Comparison of ENCODE assay signal across 27 mouse cellular contexts in genomic region chr5:117364821-117365220, GRCm38 (mm10). TPM values are rescaled to one million over a fixed set of nuclear protein-coding genes. Genes with fewer than 3 reads are reported as not detected.
DNase-seq lines count a peak whose midpoint lies in the region; ATAC-seq and TF ChIP-seq lines count a peak whose summit lies in the region.
"Had no signal": no experiment of that assay in that cellular context is flagged by ENCODE, and none has a peak within 500 bp of the region (broad histone marks: within the 10 kb centered on the region; RNA-seq: fewer than 3 reads in every experiment).

No protein-coding gene starts in this region.

- H3K4me1 ChIP-seq in liver, embryonic 12.5 days = peaks cover 58% of the 10 kb centered on the region
- H3K4me1 ChIP-seq in liver, embryonic 16.5 days (ENCODE audit: control insufficient read depth, low read depth, low read length) = peaks cover 29% of the 10 kb centered on the region
- H3K4me1 ChIP-seq in forebrain, embryonic 13.5 days = peaks cover 22% of the 10 kb centered on the region

- H3K27ac ChIP-seq in gastrocnemius, adult 2 months = peak overlapping the region; percentile 38
- peak overlapping the region; percentile 11; the same call in 1 of the 2 replicates for H3K27ac ChIP-seq in liver, embryonic 12.5 days
- peak overlapping the region; percentile 76 for H3K27ac ChIP-seq in liver, embryonic 16.5 days (ENCODE audit: low read length)
- no peak overlapping the region for H3K27ac ChIP-seq in forebrain, embryonic 13.5 days
- H3K27ac ChIP-seq: embryonic facial prominence, embryonic 15.5 days; forebrain, embryonic 12.5 days; hindbrain, embryonic 14.5 days; limb, embryonic 13.5 days; stomach, embryonic 15.5 days had no signal

- H3K36me3 ChIP-seq in liver, embryonic 12.5 days = peaks cover 53% of the 10 kb centered on the region
- no peaks in the 10 kb centered on the region; the same call in 1 of the 2 replicates for H3K36me3 ChIP-seq in liver, embryonic 16.5 days (ENCODE audit: control insufficient read depth, insufficient read depth)
- peaks cover 61% of the 10 kb centered on the region for H3K36me3 ChIP-seq in forebrain, embryonic 13.5 days (ENCODE audit: poor library complexity, severe bottlenecking)

- H3K9me3 ChIP-seq in liver, embryonic 12.5 days (replicated peaks) = no peaks in the 10 kb centered on the region
- H3K9me3 ChIP-seq in liver, embryonic 16.5 days (replicated peaks; ENCODE audit: control insufficient read depth, low read length) = no peaks in the 10 kb centered on the region
- H3K9me3 ChIP-seq in forebrain, embryonic 13.5 days (replicated peaks) = no peaks in the 10 kb centered on the region
- H3K9me3 ChIP-seq: embryonic facial prominence, embryonic 15.5 days; forebrain, embryonic 12.5 days; limb, embryonic 13.5 days; stomach, embryonic 15.5 days had no signal

- H3K9ac ChIP-seq in liver, embryonic 12.5 days = no peak overlapping the region
- no peak overlapping the region for H3K9ac ChIP-seq in liver, embryonic 16.5 days (ENCODE audit: low read depth, low read length)
- H3K9ac ChIP-seq in forebrain, embryonic 13.5 days = no peak overlapping the region
- H3K9ac ChIP-seq: embryonic facial prominence, embryonic 15.5 days; forebrain, embryonic 12.5 days; hindbrain, embryonic 14.5 days; limb, embryonic 13.5 days; stomach, embryonic 15.5 days had no signal

- no peaks in the 10 kb centered on the region for H3K27me3 ChIP-seq in liver, embryonic 12.5 days (replicated peaks)
- H3K27me3 ChIP-seq in liver, embryonic 16.5 days (ENCODE audit: control insufficient read depth, insufficient read depth, low read depth, low read length) = no peaks in the 10 kb centered on the region
- no peaks in the 10 kb centered on the region for H3K27me3 ChIP-seq in forebrain, embryonic 13.5 days
- H3K27me3 ChIP-seq: CH12.LX; embryonic facial prominence, embryonic 15.5 days; forebrain, embryonic 12.5 days; limb, embryonic 13.5 days; stomach, embryonic 15.5 days had no signal

- no peak for ATAC-seq in liver, embryonic 12.5 days
- ATAC-seq in liver, embryonic 16.5 days (ENCODE audit: low read depth) = no peak
- no peak for ATAC-seq in forebrain, embryonic 13.5 days

- H3K4me2 ChIP-seq in liver, embryonic 12.5 days = no peak overlapping the region
- no peak overlapping the region for H3K4me2 ChIP-seq in liver, embryonic 16.5 days (ENCODE audit: low read depth, low read length)
- no peak overlapping the region for H3K4me2 ChIP-seq in forebrain, embryonic 13.5 days
- H3K4me2 ChIP-seq: embryonic facial prominence, embryonic 15.5 days; forebrain, embryonic 12.5 days; heart, embryonic 11.5 days; hindbrain, embryonic 14.5 days; limb, embryonic 13.5 days; stomach, embryonic 15.5 days had no signal

- intact Hi-C loops in gastrocnemius, adult 2 months (cut with DNase I) = no loop called here

- 73% methylated on average over 3 of the region's 3 CpGs for WGBS in liver, embryonic 12.5 days (ENCODE audit: insufficient replicate concordance)
- WGBS in liver, embryonic 16.5 days (ENCODE audit: insufficient replicate concordance) = 54% methylated on average over 3 of the region's 3 CpGs
- 92% methylated on average over 3 of the region's 3 CpGs for WGBS in forebrain, embryonic 13.5 days

- no peak for TF ChIP-seq CTCF in gastrocnemius, adult 2 months (IDR thresholded peaks at IDR 0.05)

- DNase-seq in gastrocnemius, adult 2 months = no peak
- no peak for DNase-seq in gastrocnemius, postnatal 4 days (ENCODE audit: low spot score in 2 of 2)
- no peak for DNase-seq in liver
- no peak for DNase-seq in cerebellum, postnatal 4 days (ENCODE audit: low spot score in 2 of 2)
- no peak for DNase-seq in layer of hippocampus, adult 18-20 months (ENCODE audit: low spot score in 2 of 2)
- DNase-seq: adrenal gland, postnatal 14 days; cerebellum, adult 11-12 months; cerebellum, adult 9-11 months; gastrocnemius, postnatal 14 days; heart, adult 18-20 months; heart, postnatal 4 days; kidney, adult 8-10 months; lung, adult 2 months; lung, postnatal 14 days; midbrain, embryonic 14.5 days; thymus, postnatal 14 days had no signal

- no peak overlapping the region for H3K4me3 ChIP-seq in gastrocnemius, adult 2 months
- no peak overlapping the region for H3K4me3 ChIP-seq in liver, embryonic 12.5 days
- H3K4me3 ChIP-seq in liver, embryonic 16.5 days (ENCODE audit: low read depth, low read length) = no peak overlapping the region
- H3K4me3 ChIP-seq in forebrain, embryonic 13.5 days = no peak overlapping the region
- H3K4me3 ChIP-seq: embryonic facial prominence, embryonic 15.5 days; forebrain, embryonic 12.5 days; limb, embryonic 13.5 days; stomach, embryonic 15.5 days had no signal

RNA-seq across cellular contexts. Expression of gene Wsb2, which starts 7.7 kb away (rescaled TPM):
- total RNA-seq in gastrocnemius, adult 2 months (2021) = 10 to 100 TPM; 88.0 to 97.7 TPM
- 100 to 1,000 TPM in 1 of 2 experiments, 10 to 100 TPM in 1; 95.9 to 107 TPM for total RNA-seq in gastrocnemius, postnatal 4 days (2021)
- polyA plus RNA-seq in liver, embryonic 12.5 days (2016; fragmentation: Nextera tagmentation; extraction: Ambion mirVana) = 27.4 and 27.6 TPM in 2 replicates
- 16.8 and 20.5 TPM in 2 replicates for polyA plus RNA-seq in liver, embryonic 16.5 days (2015; fragmentation: Nextera tagmentation; extraction: Ambion mirVana)
- polyA plus RNA-seq in forebrain, embryonic 13.5 days (2015; fragmentation: Nextera tagmentation; extraction: Ambion mirVana) = 86.2 and 99.0 TPM in 2 replicates
- total RNA-seq in layer of hippocampus, adult 18-20 months (2021) = 100 to 1,000 TPM; 270 to 283 TPM

RNA-seq across cellular contexts. Expression of gene Rfc5, which starts 24.0 kb away (rescaled TPM):
- 1 to 10 TPM in 1 of 2 experiments, under 1 TPM in 1; 0.84 to 1.1 TPM for total RNA-seq in gastrocnemius, adult 2 months (2021)
- 10 to 100 TPM; 16.7 to 19.9 TPM for total RNA-seq in gastrocnemius, postnatal 4 days (2021)
- polyA plus RNA-seq in liver, embryonic 12.5 days (2016; fragmentation: Nextera tagmentation; extraction: Ambion mirVana) = 83.6 and 88.5 TPM in 2 replicates
- polyA plus RNA-seq in liver, embryonic 16.5 days (2015; fragmentation: Nextera tagmentation; extraction: Ambion mirVana) = 44.3 and 46.6 TPM in 2 replicates
- 68.3 and 90.8 TPM in 2 replicates for polyA plus RNA-seq in forebrain, embryonic 13.5 days (2015; fragmentation: Nextera tagmentation; extraction: Ambion mirVana)
- 10 to 100 TPM; 16.8 to 18.8 TPM for total RNA-seq in layer of hippocampus, adult 18-20 months (2021)

RNA-seq across cellular contexts. Expression of gene Vsig10, which starts 45.9 kb away (rescaled TPM):
- 1 to 10 TPM; 5.2 to 5.3 TPM for total RNA-seq in gastrocnemius, adult 2 months (2021)
- 10 to 100 TPM in 1 of 2 experiments, 1 to 10 TPM in 1; 9.7 to 11.7 TPM for total RNA-seq in gastrocnemius, postnatal 4 days (2021)
- polyA plus RNA-seq in liver, embryonic 12.5 days (2016; fragmentation: Nextera tagmentation; extraction: Ambion mirVana) = 2.1 and 2.4 TPM in 2 replicates
- 1.5 and 1.8 TPM in 2 replicates for polyA plus RNA-seq in liver, embryonic 16.5 days (2015; fragmentation: Nextera tagmentation; extraction: Ambion mirVana)
- 0.98 and 2.6 TPM in 2 replicates for polyA plus RNA-seq in forebrain, embryonic 13.5 days (2015; fragmentation: Nextera tagmentation; extraction: Ambion mirVana)
- 1 to 10 TPM; 1.8 to 2.0 TPM for total RNA-seq in layer of hippocampus, adult 18-20 months (2021)

RNA-seq across cellular contexts. Expression of gene Ksr2, which starts 49.0 kb away (rescaled TPM):
- under 1 TPM; 0.03 to 0.11 TPM for total RNA-seq in gastrocnemius, adult 2 months (2021)
- total RNA-seq in gastrocnemius, postnatal 4 days (2021) = under 1 TPM; 0.22 to 0.23 TPM
- 0.02 TPM in 1 of 2 replicates, not detected in the other for polyA plus RNA-seq in liver, embryonic 12.5 days (2016; fragmentation: Nextera tagmentation; extraction: Ambion mirVana)
- polyA plus RNA-seq in liver, embryonic 16.5 days (2015; fragmentation: Nextera tagmentation; extraction: Ambion mirVana) = 0.05 and 0.06 TPM in 2 replicates
- 2.5 and 3.2 TPM in 2 replicates for polyA plus RNA-seq in forebrain, embryonic 13.5 days (2015; fragmentation: Nextera tagmentation; extraction: Ambion mirVana)
- total RNA-seq in layer of hippocampus, adult 18-20 months (2021) = 10 to 100 TPM; 34.1 to 35.9 TPM
- total RNA-seq: monocyte, adult 5-6 weeks had no signal

Comparison
In these comparisons a context has a peak if more than half of its experiments do, and no peak if none do; other contexts are left out.
1. RNA of gene Rfc5, which starts 24.0 kb away (total RNA-seq): 16.7 to 19.9 TPM in gastrocnemius, postnatal 4 days and 16.8 to 18.8 TPM in layer of hippocampus, adult 18-20 months; 0.84 to 1.1 TPM in gastrocnemius, adult 2 months; every median in the first group is over 4 times any median in the second.